Mouse (Mus musculus): Measurements from ENCODE around the gene Rfx6.

- TF ChIP-seq POLR2A (IDR thresholded peaks at IDR 0.05; ENCODE audit: insufficient read length, low read depth) (no peak), USF1 (IDR thresholded peaks at IDR 0.05; ENCODE audit: low read depth) (no peak), MAX (IDR thresholded peaks at IDR 0.05; ENCODE audit: low read depth) (no peak), POLR2AphosphoS2 (IDR thresholded peaks at IDR 0.05; ENCODE audit: insufficient read length, low read depth) (no peak), CEBPB (IDR thresholded peaks at IDR 0.05; ENCODE audit: insufficient read depth, poor library complexity, severe bottlenecking) (no peak), MYOG (IDR thresholded peaks at IDR 0.05; ENCODE audit: control insufficient read depth in 1 of 3, insufficient read depth in 1 of 3, insufficient read length in 2 of 3, low read depth in 2 of 3) (no peak), MYOD1 (IDR thresholded peaks at IDR 0.05; ENCODE audit: control insufficient read depth in 1 of 3, insufficient read length in 2 of 3, low read depth in 2 of 3) (no peak), E2F4 (IDR thresholded peaks at IDR 0.05; ENCODE audit: insufficient read depth) (no peak), TCF12 (IDR thresholded peaks at IDR 0.05; ENCODE audit: insufficient read depth, poor library complexity, severe bottlenecking) (no peak), REST (IDR thresholded peaks at IDR 0.05; ENCODE audit: insufficient read depth, insufficient read length) (no peak), SRF (IDR thresholded peaks at IDR 0.05; ENCODE audit: control insufficient read depth, insufficient read length, low read depth) (no peak)
Measured at GRCm38 (mm10) chr10:51669334-51669733, 8.2 kb upstream of the Rfx6 start.

Data from myocyte (in vitro differentiated cells).